Comparison of ENCODE assay signal across 9 mouse cellular contexts in genomic region chr19:42151990-42152389, GRCm38 (mm10). TPM values are rescaled to one million over a fixed set of nuclear protein-coding genes. Genes with fewer than 3 reads are reported as not detected.
DNase-seq lines count a peak whose midpoint lies in the region; ATAC-seq and TF ChIP-seq lines count a peak whose summit lies in the region.
"Had no signal": no experiment of that assay in that cellular context is flagged by ENCODE, and none has a peak within 500 bp of the region (broad histone marks: within the 10 kb centered on the region; RNA-seq: fewer than 3 reads in every experiment).

No protein-coding gene starts in this region.

- H3K4me2 ChIP-seq in hindbrain, postnatal 0 days (ENCODE audit: low read depth, low read length) = no peak overlapping the region
- H3K4me2 ChIP-seq: neural tube, embryonic 12.5 days had no signal

- no peak overlapping the region for H3K27ac ChIP-seq in hindbrain, postnatal 0 days
- H3K27ac ChIP-seq: neural tube, embryonic 12.5 days had no signal

- no peaks in the 10 kb centered on the region for H3K9me3 ChIP-seq in hindbrain, postnatal 0 days (ENCODE audit: low read length)
- H3K9me3 ChIP-seq: neural tube, embryonic 12.5 days had no signal

- no peaks in the 10 kb centered on the region for H3K27me3 ChIP-seq in hindbrain, postnatal 0 days (ENCODE audit: insufficient read depth, low read length)

- H3K4me3 ChIP-seq in hindbrain, postnatal 0 days (ENCODE audit: low read length) = no peak overlapping the region
- H3K4me3 ChIP-seq: neural tube, embryonic 12.5 days had no signal

- TF ChIP-seq CTCF in hindbrain, postnatal 0 days (IDR thresholded peaks at IDR 0.05; ENCODE audit: low read depth) = peak; percentile 93

- H3K9ac ChIP-seq in hindbrain, postnatal 0 days (replicated peaks; ENCODE audit: low read length) = no peak overlapping the region
- H3K9ac ChIP-seq: neural tube, embryonic 12.5 days had no signal

- 0 out of 2 replicates have a peak, but pooled peaks cover 4% of the 10 kb centered on the region for H3K4me1 ChIP-seq in hindbrain, postnatal 0 days (ENCODE audit: insufficient read depth, low read length)

- peak; percentile 43; the same call in 1 of the 2 replicates for ATAC-seq in hindbrain, postnatal 0 days

- WGBS in hindbrain, postnatal 0 days = 6% methylated on average over 6 of the region's 6 CpGs

- peak; percentile 90 for DNase-seq in R1 (ENCODE audit: low read depth, low spot score)
- peak; percentile 94 for DNase-seq in cerebellum, adult 8-10 months
- peak; percentile 87 for DNase-seq in forelimb bud, embryonic 11.5 days (ENCODE audit: low read depth, low spot score)
- peak; percentile 84 for DNase-seq in hindbrain, postnatal 0 days (ENCODE audit: low spot score)
- peak; percentile 87 to 89 for DNase-seq in left cerebral cortex, adult 18-20 months (ENCODE audit: low spot score in 2 of 2)
- peak; percentile 88 to 90 for DNase-seq in lung, postnatal 4 days
- peak; percentile 81 for DNase-seq in right cerebral cortex, postnatal 4 days
- DNase-seq in yolk sac, embryonic 10.5 days (ENCODE audit: low spot score) = peak; percentile 70

- no peaks in the 10 kb centered on the region for H3K36me3 ChIP-seq in hindbrain, postnatal 0 days (ENCODE audit: insufficient read depth, low read length)
- H3K36me3 ChIP-seq: neural tube, embryonic 12.5 days had no signal

RNA-seq across cellular contexts. Expression of gene Marveld1, which starts 4.8 kb away (rescaled TPM):
- 14.0 and 16.5 TPM in 2 replicates for total RNA-seq in hindbrain, postnatal 0 days (2014; rRNA removed)
- 2.8 and 3.2 TPM in 2 replicates for polyA plus RNA-seq in hindbrain, postnatal 0 days (2015; fragmentation: Nextera tagmentation; extraction: Ambion mirVana)
- total RNA-seq in left cerebral cortex, adult 18-20 months (2021) = 1 to 10 TPM; 8.3 to 8.6 TPM

RNA-seq across cellular contexts. Expression of gene Zfyve27, which starts 11.8 kb away (rescaled TPM):
- 90.9 and 95.0 TPM in 2 replicates for total RNA-seq in hindbrain, postnatal 0 days (2014; rRNA removed)
- 45.1 and 48.9 TPM in 2 replicates for polyA plus RNA-seq in hindbrain, postnatal 0 days (2015; fragmentation: Nextera tagmentation; extraction: Ambion mirVana)
- total RNA-seq in left cerebral cortex, adult 18-20 months (2021) = 10 to 100 TPM; 78.2 to 85.1 TPM

RNA-seq across cellular contexts. Expression of gene Avpi1, which starts 23.1 kb away (rescaled TPM):
- 13.5 and 23.7 TPM in 2 replicates for total RNA-seq in hindbrain, postnatal 0 days (2014; rRNA removed)
- 16.4 and 18.0 TPM in 2 replicates for polyA plus RNA-seq in hindbrain, postnatal 0 days (2015; fragmentation: Nextera tagmentation; extraction: Ambion mirVana)
- total RNA-seq in left cerebral cortex, adult 18-20 months (2021) = 10 to 100 TPM; 32.0 to 33.3 TPM

RNA-seq across cellular contexts. Expression of gene Sfrp5, which starts 50.1 kb away (rescaled TPM):
- total RNA-seq in hindbrain, postnatal 0 days (2014; rRNA removed) = 1.2 and 1.8 TPM in 2 replicates
- 1.6 and 2.0 TPM in 2 replicates for polyA plus RNA-seq in hindbrain, postnatal 0 days (2015; fragmentation: Nextera tagmentation; extraction: Ambion mirVana)
- total RNA-seq in left cerebral cortex, adult 18-20 months (2021) = 1 to 10 TPM in 1 of 2 experiments, under 1 TPM in 1; 0.49 to 2.1 TPM
